Mouse (Mus musculus) brain, embryonic 14.5 days (tissue): ENCODE data around the gene Thra.

Experiments used
- CTCF ChIP-seq: fragments of 200-500 bp; IDR thresholded peaks from 2 replicates; pipeline ENCODE4 v1.5.1; 2012; ENCODE audit warnings: inconsistent platforms, mild to moderate bottlenecking, moderate library complexity, borderline replicate concordance; ENCODE audit not compliant: insufficient read depth, insufficient read length; ENCODE audit errors: extremely low read depth
- POLR2A ChIP-seq: fragments of 200-500 bp; IDR thresholded peaks from 2 replicates; pipeline ENCODE4 v1.6.1; 2012; ENCODE audit warnings: mild to moderate bottlenecking, inconsistent platforms, borderline replicate concordance; ENCODE audit not compliant: poor library complexity, insufficient read depth, insufficient read length, severe bottlenecking; ENCODE audit errors: extremely low read depth

- no peak for TF ChIP-seq CTCF
- no peak for TF ChIP-seq POLR2A
Measured at GRCm38 (mm10) chr11:98764746-98765145, 24.3 kb downstream of the Thra start.
